Mouse (Mus musculus): ENCODE measurements at regions not wholly inside any gene's neighbourhood (a gene's known extent, or its start where the extent isn't known, plus 50 kb on each side); places are given as distances from the start of the nearest gene placed in this dataset.

DNA sequence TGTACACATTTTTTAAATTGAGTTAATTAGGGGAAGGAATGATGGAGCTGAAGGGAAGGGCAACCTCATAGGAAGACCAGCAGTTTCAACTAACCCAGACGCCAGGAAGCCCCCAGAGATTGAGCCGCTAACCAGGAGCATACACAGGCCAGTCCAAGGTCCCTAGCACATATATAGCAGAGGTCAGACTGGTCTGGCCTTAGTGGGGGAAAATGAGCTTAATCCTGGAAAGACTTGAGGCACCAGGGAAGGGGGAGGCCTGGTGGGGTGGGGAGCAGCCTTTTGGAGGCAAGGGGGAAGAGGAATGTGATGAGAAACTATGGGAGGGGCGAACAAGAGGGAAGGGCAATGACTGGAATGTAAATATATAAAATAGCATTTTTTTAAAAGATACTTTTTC, 188.3 kb upstream of the Cblb start:
- TF ChIP-seq CTCF (IDR thresholded peaks at IDR 0.05; ENCODE audit: borderline replicate concordance, control insufficient read depth, extremely low read depth, insufficient read depth, low read length, poor library complexity) (no peak), POLR2A (IDR thresholded peaks at IDR 0.05; ENCODE audit: control insufficient read depth, extremely low read depth, insufficient read depth, low read length, poor library complexity) (no peak)

All from thymus, adult 2 months (tissue).